Mouse (Mus musculus): ENCODE measurements around the gene Gm10230.
"Not testable (repeated sequence)": the region's sequence is repeated elsewhere in the genome, so short reads cannot be mapped to it uniquely, and the experiment has no call there.

Gene Gm10230

GRCm38 (mm10) chrX:27494782-27495181 lies at the start of gene Gm10230:
Gm10230 (minus strand) TSS chrX:27494882.
- not testable (repeated sequence) for DNase-seq (ENCODE audit: extremely low spot score, low spot score)

Measured in neural tube, embryonic 10.5 days (tissue).